Comparison of ENCODE assay signal across 24 mouse cellular contexts in genomic region chr9:119503613-119504012, GRCm38 (mm10). TPM values are rescaled to one million over a fixed set of nuclear protein-coding genes. Genes with fewer than 3 reads are reported as not detected.
DNase-seq lines count a peak whose midpoint lies in the region; ATAC-seq and TF ChIP-seq lines count a peak whose summit lies in the region.
"Had no signal": no experiment of that assay in that cellular context is flagged by ENCODE, and none has a peak within 500 bp of the region (broad histone marks: within the 10 kb centered on the region; RNA-seq: fewer than 3 reads in every experiment).

No protein-coding gene starts in this region.

- 93% methylated on average over 9 of the region's 9 CpGs for WGBS in hindbrain, postnatal 0 days
- 96% methylated on average over 9 of the region's 9 CpGs for WGBS in hindbrain, embryonic 16.5 days
- 89% methylated on average over 9 of the region's 9 CpGs for WGBS in lung, embryonic 14.5 days
- WGBS in cerebellum, adult 2 months = 95% methylated on average over 9 of the region's 9 CpGs

- no peak for DNase-seq in hindbrain, postnatal 0 days (ENCODE audit: low spot score)
- no peak for DNase-seq in lung, embryonic 14.5 days
- no peak for DNase-seq in lung, postnatal 10 days
- DNase-seq in R1 (ENCODE audit: low read depth, low spot score) = peak; percentile 56
- DNase-seq in cerebellum, adult 2 months = no peak
- DNase-seq: adrenal gland, adult 2 months; adrenal gland, postnatal 25 days; B cell, adult 2 months; cerebellum, adult 18-20 months; cerebellum, postnatal 10 days; forebrain, postnatal 0 days; gastrocnemius, adult 2 months; gastrocnemius, postnatal 25 days; heart, postnatal 4 days had no signal

- no peaks in the 10 kb centered on the region for H3K36me3 ChIP-seq in hindbrain, postnatal 0 days (ENCODE audit: insufficient read depth, low read length)
- no peaks in the 10 kb centered on the region for H3K36me3 ChIP-seq in hindbrain, embryonic 16.5 days (ENCODE audit: control insufficient read depth, insufficient read depth, low read length)
- H3K36me3 ChIP-seq in lung, embryonic 14.5 days (ENCODE audit: insufficient read depth) = no peaks in the 10 kb centered on the region
- no peaks in the 10 kb centered on the region for H3K36me3 ChIP-seq in E14TG2a.4 (ENCODE audit: insufficient read depth, low read length)
- H3K36me3 ChIP-seq: embryonic facial prominence, embryonic 10.5 days; G1E; hindbrain, embryonic 12.5 days; intestine, embryonic 15.5 days had no signal

- 0 out of 2 replicates have a peak, but pooled peaks have one; percentile 13 for TF ChIP-seq CTCF in hindbrain, postnatal 0 days (IDR thresholded peaks at IDR 0.05; ENCODE audit: low read depth)
- 0 out of 2 replicates have a peak, but pooled peaks have one; percentile 11 for TF ChIP-seq CTCF in lung, embryonic 14.5 days (IDR thresholded peaks at IDR 0.05; ENCODE audit: low read depth)
- TF ChIP-seq CTCF in E14TG2a.4 (conservative IDR thresholded peaks at IDR 0.05; ENCODE audit: low read length) = peak; percentile 55
- TF ChIP-seq CTCF in cerebellum, adult 2 months (IDR thresholded peaks at IDR 0.05; ENCODE audit: borderline replicate concordance, insufficient read depth, low read depth, low read length) = no peak

- H3K27ac ChIP-seq in hindbrain, postnatal 0 days = no peak overlapping the region
- no peak overlapping the region for H3K27ac ChIP-seq in hindbrain, embryonic 16.5 days (ENCODE audit: low read depth, low read length)
- no peak overlapping the region for H3K27ac ChIP-seq in lung, embryonic 14.5 days (ENCODE audit: low read depth)
- H3K27ac ChIP-seq in cerebellum, adult 2 months (ENCODE audit: insufficient read depth, low read length) = no peak overlapping the region
- H3K27ac ChIP-seq: embryonic facial prominence, embryonic 10.5 days; forebrain, embryonic 13.5 days; gastrocnemius, adult 2 months; heart, embryonic 15.5 days; hindbrain, embryonic 12.5 days; intestine, embryonic 15.5 days had no signal

- no peak overlapping the region for H3K9ac ChIP-seq in hindbrain, postnatal 0 days (replicated peaks; ENCODE audit: low read length)
- H3K9ac ChIP-seq in hindbrain, embryonic 16.5 days (ENCODE audit: low read depth, low read length) = no peak overlapping the region
- H3K9ac ChIP-seq in lung, embryonic 14.5 days = no peak overlapping the region
- H3K9ac ChIP-seq: forebrain, embryonic 13.5 days; forebrain, postnatal 0 days; heart, embryonic 15.5 days; hindbrain, embryonic 12.5 days; intestine, embryonic 15.5 days had no signal

- no peak for ATAC-seq in hindbrain, postnatal 0 days
- ATAC-seq in hindbrain, embryonic 16.5 days = no peak
- no peak for ATAC-seq in lung, embryonic 14.5 days (ENCODE audit: insufficient read depth)
- ATAC-seq in frontal cortex, adult (ENCODE audit: low TSS enrichment) = no peak
- ATAC-seq: forebrain, embryonic 13.5 days; forebrain, postnatal 0 days; intestine, embryonic 15.5 days had no signal

- H3K27me3 ChIP-seq in hindbrain, postnatal 0 days (ENCODE audit: insufficient read depth, low read length) = no peaks in the 10 kb centered on the region
- H3K27me3 ChIP-seq in hindbrain, embryonic 16.5 days (replicated peaks; ENCODE audit: control insufficient read depth, insufficient read depth, low read length) = no peaks in the 10 kb centered on the region
- H3K27me3 ChIP-seq in lung, embryonic 14.5 days (ENCODE audit: insufficient read depth, low read length) = no peaks in the 10 kb centered on the region
- peaks cover 20% of the 10 kb centered on the region; the same call in 1 of the 2 replicates for H3K27me3 ChIP-seq in E14TG2a.4 (ENCODE audit: insufficient read depth, low read length)
- H3K27me3 ChIP-seq in cerebellum, adult 2 months (ENCODE audit: control insufficient read depth, insufficient read depth, low read length) = no peaks in the 10 kb centered on the region; the same call in 1 of the 2 replicates
- H3K27me3 ChIP-seq: forebrain, embryonic 13.5 days; heart, embryonic 15.5 days; hindbrain, embryonic 12.5 days; intestine, embryonic 15.5 days had no signal

- H3K4me3 ChIP-seq in hindbrain, postnatal 0 days (ENCODE audit: low read length) = no peak overlapping the region
- H3K4me3 ChIP-seq in hindbrain, embryonic 16.5 days (ENCODE audit: low read length) = no peak overlapping the region
- H3K4me3 ChIP-seq in lung, embryonic 14.5 days (ENCODE audit: low read depth, low read length) = no peak overlapping the region
- H3K4me3 ChIP-seq in E14TG2a.4 (replicated peaks; ENCODE audit: low read length) = no peak overlapping the region
- H3K4me3 ChIP-seq in cerebellum, adult 2 months (replicated peaks; ENCODE audit: insufficient read depth, low read depth, low read length) = no peak overlapping the region
- H3K4me3 ChIP-seq: embryonic facial prominence, embryonic 10.5 days; forebrain, embryonic 13.5 days; gastrocnemius, adult 2 months; heart, embryonic 15.5 days; hindbrain, embryonic 12.5 days; intestine, embryonic 15.5 days had no signal

- H3K4me2 ChIP-seq in hindbrain, postnatal 0 days (ENCODE audit: low read depth, low read length) = no peak overlapping the region
- no peak overlapping the region for H3K4me2 ChIP-seq in hindbrain, embryonic 16.5 days (ENCODE audit: low read length)
- no peak overlapping the region for H3K4me2 ChIP-seq in lung, embryonic 14.5 days
- H3K4me2 ChIP-seq: forebrain, embryonic 13.5 days; heart, embryonic 11.5 days; heart, embryonic 15.5 days; hindbrain, embryonic 12.5 days; intestine, embryonic 15.5 days had no signal

- H3K9me3 ChIP-seq in hindbrain, postnatal 0 days (ENCODE audit: low read length) = peaks cover 5% of the 10 kb centered on the region; the same call in 1 of the 2 replicates
- H3K9me3 ChIP-seq in hindbrain, embryonic 16.5 days (ENCODE audit: control insufficient read depth, low read length) = peaks cover 4% of the 10 kb centered on the region
- H3K9me3 ChIP-seq in lung, embryonic 14.5 days (ENCODE audit: low read depth, low read length) = 0 out of 2 replicates have a peak, but pooled peaks cover 3% of the 10 kb centered on the region
- H3K9me3 ChIP-seq in E14TG2a.4 (ENCODE audit: low read length) = peaks cover 5% of the 10 kb centered on the region
- H3K9me3 ChIP-seq: intestine, embryonic 15.5 days had no signal

- TF ChIP-seq POLR2A in cerebellum, adult 2 months (IDR thresholded peaks at IDR 0.05; ENCODE audit: borderline replicate concordance, insufficient read depth, low read length) = no peak

- H3K4me1 ChIP-seq in hindbrain, postnatal 0 days (ENCODE audit: insufficient read depth, low read length) = no peaks in the 10 kb centered on the region
- H3K4me1 ChIP-seq in hindbrain, embryonic 16.5 days (ENCODE audit: control insufficient read depth, insufficient read depth, low read depth, low read length) = no peaks in the 10 kb centered on the region
- H3K4me1 ChIP-seq in lung, embryonic 14.5 days (ENCODE audit: insufficient read depth) = no peaks in the 10 kb centered on the region
- H3K4me1 ChIP-seq in E14TG2a.4 (replicated peaks; ENCODE audit: low read depth, low read length) = peaks cover 35% of the 10 kb centered on the region
- H3K4me1 ChIP-seq in cerebellum, adult 2 months (ENCODE audit: control insufficient read depth, insufficient read depth, low read length) = peaks cover 3% of the 10 kb centered on the region; the same call in 1 of the 2 replicates
- H3K4me1 ChIP-seq: forebrain, embryonic 13.5 days; heart, embryonic 15.5 days; hindbrain, embryonic 12.5 days; intestine, embryonic 15.5 days had no signal

RNA-seq across cellular contexts. Expression of gene Exog, which starts 58.9 kb away (rescaled TPM):
- total RNA-seq in hindbrain, postnatal 0 days (2014; rRNA removed) = 16.6 and 19.4 TPM in 2 replicates
- 30.1 and 30.6 TPM in 2 replicates for polyA plus RNA-seq in hindbrain, postnatal 0 days (2015; fragmentation: Nextera tagmentation; extraction: Ambion mirVana)
- polyA plus RNA-seq in hindbrain, embryonic 16.5 days (2015; fragmentation: Nextera tagmentation; extraction: Ambion mirVana) = 48.7 and 49.4 TPM in 2 replicates
- 32.1 and 33.7 TPM in 2 replicates for polyA plus RNA-seq in lung, embryonic 14.5 days (2014; fragmentation: Nextera tagmentation; extraction: Ambion mirVana)
- 13.0 and 14.1 TPM in 2 replicates for polyA plus RNA-seq in cerebellum, adult 2 months (2012; rRNA removed)
